Mouse (Mus musculus): ENCODE results near the gene Vps16.

DNA sequence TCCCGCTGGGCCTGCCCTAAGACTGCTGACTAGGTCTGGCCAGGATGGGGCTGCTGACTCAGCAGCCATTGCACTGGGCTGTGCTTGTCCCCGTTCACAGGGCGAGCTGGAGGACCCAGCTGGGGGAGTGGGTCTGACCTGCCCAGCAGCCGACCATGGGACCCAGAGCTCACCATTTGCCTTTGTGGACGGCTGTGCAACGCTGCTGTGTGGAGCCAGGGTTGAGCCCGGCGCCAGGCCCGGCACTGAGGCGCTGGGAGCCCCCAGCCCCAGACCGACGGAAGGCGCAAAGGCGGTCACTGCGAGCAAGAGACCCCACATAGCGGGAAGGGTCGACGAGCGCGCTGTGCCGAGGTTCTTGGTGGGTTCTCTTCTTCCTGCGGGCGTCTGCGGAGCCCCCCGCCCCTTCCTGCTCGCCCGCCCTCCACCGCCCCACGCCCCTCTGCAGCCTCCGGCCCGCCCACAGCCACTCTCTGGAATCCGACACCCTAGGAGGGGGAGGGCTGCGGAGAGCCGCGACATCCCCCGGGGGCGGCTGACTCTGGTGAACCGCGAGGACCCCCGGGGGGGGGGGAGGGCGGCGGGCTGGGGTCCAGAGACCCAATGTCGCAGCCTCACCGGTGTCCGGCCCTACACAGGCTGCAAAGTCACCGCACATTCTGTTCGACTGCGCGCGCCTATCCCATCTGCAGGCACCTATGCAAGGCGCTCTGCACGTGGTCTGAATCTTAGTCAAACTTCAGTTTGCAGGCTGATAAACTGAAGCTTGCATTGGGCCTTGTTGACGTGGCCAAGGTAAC is 26.8 kb upstream of the Vps16 start, which contains the start of gene Cpxm1:
- TF ChIP-seq POLR2A (IDR thresholded peaks at IDR 0.05; ENCODE audit: insufficient read depth, low read depth, low read length) (no peak), CTCF (IDR thresholded peaks at IDR 0.05) (no peak), EP300 (IDR thresholded peaks at IDR 0.05; ENCODE audit: insufficient read depth, low read depth, low read length) (no peak)

Measured in heart, adult 2 months (tissue).